Mouse (Mus musculus): Measurements from ENCODE around the gene Tns3.

The Tns3 gene

DNA sequence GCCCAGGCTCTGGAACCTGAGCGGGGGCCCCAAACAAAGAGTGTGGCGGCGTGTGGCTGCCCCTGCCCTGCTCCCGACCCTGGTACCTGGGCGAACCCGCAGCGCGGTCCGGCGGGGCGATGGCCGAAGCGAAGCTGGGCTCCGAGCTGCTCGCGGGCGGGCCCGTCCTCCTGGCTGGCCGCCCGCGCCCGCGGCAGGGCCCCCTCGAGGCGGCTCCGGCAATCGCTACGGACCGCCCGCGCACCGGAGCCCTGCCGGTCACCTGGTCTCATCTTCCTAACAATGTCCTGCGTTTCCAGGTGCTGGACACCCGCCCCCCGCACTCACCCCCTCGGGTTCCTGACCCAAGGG is at the start of gene Tns3:
Tns3 (minus strand) TSS at position 143 of the 351 bp plus-strand sequence.
- DNase-seq (ENCODE audit: low read depth, low spot score), result peak; percentile 48

DNA sequence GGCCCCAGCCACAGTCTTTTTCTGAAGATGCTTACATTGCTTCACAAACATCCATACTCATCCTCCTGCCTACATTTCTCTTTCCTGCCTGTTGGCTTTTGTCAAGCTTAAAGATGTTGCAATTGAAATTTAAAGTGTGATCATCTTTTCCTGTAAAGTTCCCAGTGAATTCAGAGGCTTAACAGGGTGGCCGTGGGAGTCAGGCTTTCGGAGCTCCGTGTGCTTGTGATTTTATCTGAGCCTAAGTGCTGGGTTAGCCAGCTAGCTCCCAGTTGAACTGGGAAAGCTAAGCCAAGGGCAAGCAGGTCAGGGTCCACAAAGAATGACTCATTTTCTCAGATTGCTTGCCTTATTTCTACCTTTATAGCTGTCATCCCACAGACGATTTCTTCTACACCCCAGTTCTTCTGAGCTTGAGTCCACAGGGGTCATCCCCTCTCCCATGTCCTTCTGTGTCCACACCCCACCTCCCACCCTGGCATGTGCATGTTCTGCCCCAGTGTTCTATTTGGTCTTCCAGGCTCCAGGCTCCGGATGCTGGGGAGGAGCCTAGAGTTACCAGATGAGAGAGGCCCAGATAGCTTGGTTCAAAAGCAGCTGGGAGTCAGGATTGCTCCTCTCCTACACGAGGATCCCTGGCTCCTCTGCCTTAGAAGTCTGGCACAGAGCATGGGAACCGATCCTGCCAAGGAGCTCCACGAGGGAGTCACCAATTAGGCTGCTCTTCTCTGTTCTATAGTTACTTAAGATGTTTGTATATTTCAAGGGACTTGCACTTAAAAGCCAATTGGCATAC is 42.1 kb upstream of the Tns3 start:
- DNase-seq (ENCODE audit: low read depth, low spot score), result peak; percentile 56

DNA sequence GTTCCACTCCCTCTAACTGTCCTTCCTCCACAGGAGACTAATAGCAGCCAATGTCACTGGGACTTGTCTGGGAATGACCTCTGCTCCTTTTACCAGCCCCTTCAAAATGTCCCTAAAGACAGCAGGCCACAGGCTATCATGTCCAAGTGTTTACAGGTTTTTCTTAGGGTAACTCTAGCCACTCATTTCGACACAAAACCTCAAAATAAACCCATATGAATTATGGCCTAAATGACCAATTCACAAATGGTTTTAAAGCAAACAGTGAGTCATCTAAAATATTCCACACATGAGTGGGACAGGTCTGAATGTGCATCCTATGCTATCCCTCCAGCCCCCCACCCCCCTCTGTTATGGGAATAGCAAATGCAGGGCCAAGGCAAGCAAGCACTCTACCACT is 40.8 kb upstream of the Tns3 start:
- DNase-seq (ENCODE audit: low read depth, low spot score), result peak; percentile 74

DNA sequence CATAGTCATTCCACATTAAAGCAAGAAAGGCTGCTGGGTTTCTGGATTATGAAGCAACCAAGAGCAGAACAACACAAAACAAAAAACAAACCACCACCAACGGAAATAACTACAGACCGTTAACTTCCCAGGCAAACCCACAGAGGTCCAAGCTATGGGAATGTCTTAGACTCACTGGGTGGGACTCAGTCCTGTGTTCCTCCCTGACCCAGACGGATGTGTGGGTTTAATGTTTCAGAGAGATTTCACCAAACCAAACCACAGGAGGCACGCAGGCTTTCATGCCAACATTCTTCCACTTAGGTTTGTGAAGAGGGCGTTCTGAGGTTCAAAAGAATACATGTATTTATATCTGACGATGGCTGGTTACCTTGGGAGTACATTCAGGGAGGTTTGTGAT is 39.5 kb upstream of the Tns3 start:
- DNase-seq (ENCODE audit: low read depth, low spot score), result peak; percentile 94

DNA sequence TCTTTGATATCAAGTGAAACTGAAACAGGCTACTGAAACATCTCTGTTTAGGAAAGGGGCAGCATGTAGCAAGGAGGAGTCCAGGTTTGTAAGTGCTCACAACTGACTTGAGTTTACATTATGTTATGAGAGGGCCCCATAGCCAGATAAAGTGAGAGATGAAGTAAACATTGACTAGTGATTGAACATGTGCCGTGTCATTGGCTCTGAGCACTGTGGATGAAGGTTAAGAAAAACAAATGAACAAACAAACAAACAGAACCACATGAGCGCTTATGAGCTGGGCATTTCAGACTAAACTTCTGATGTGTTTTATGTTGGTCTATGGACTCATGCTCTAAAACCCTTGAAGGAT is 38.2 kb upstream of the Tns3 start:
- DNase-seq (ENCODE audit: low read depth, low spot score), result no peak

DNA sequence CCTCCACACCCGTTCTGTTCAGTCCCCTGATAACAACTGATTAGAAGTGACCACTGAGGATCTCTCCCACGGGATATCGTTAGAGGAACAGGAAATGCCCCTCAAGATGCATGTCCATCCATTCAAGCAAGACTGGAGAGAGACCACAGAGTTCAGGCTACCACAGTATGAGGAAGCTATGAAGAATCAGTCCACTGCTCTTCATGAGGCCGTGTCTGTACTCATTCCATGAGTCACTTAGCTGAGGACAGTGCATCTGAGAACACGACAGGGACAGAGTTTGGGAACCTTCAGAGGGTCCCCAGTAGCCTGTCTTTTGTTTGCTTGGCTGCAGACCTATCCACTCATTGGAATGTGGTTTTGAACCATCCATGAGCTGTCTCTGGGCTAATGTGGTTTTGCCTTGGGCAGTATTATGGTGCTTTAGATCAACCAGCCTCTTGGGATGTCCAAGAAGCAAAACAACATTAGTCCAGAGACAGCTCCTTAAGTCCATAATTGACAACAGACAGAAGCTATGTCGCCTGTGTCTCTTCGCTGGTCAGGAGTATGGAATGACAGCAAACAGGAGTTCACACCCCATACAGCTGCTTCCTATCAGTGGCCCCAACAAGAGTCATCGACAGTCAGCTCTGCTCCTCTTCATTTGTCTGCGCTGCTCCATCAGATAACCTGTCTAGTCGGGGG is 37.7 kb upstream of the Tns3 start:
- DNase-seq (ENCODE audit: low read depth, low spot score), result peak; percentile 77

DNA sequence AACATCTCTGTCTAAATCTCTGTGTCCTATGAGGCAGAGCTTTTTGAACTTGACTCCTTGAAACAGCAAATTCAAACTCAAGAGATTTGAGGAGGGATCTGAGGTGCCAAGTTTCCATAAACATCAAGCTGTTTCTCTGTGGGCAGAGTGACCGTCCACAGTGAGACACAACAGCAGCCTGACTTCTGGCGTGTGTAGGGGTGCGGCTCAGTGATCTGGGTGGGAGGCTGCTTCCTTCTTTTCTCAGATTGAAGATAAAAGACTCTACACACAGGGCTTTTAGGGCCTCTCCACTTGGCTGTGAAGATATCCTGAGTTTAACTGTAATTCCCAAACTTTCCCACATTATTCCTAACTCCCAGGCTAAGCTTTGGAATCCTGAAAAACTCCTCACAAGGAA is 37.1 kb upstream of the Tns3 start:
- DNase-seq (ENCODE audit: low read depth, low spot score), result no peak

DNA sequence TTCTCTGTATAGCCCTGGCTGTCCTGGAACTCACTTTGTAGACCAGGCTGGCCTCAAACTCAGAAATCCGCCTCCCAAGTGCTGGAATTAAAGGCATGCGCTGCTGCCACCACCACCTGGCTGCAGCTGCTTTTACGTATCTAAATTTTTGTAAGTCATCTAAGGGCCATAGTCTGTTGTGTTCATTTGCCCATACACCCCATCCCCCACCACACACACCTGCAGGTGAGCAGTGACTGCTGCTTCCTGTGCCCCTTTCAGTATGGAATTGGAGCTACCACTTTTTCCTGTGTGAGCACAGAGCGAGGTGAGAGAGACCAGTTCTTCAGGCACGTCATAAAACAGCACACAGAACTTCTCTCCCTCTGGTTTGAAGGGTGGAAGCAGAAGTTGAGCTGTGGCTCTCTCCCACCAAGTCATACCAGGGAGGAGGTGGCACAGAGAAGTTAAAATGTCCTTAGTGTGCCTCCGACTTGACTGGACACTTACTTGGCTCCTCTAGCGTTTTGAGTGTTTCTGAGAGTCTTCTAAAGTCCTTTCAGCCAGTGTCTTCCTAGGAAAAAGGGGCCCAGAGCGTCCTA is 36.4 kb upstream of the Tns3 start:
- no peak for DNase-seq (ENCODE audit: low read depth, low spot score)

DNA sequence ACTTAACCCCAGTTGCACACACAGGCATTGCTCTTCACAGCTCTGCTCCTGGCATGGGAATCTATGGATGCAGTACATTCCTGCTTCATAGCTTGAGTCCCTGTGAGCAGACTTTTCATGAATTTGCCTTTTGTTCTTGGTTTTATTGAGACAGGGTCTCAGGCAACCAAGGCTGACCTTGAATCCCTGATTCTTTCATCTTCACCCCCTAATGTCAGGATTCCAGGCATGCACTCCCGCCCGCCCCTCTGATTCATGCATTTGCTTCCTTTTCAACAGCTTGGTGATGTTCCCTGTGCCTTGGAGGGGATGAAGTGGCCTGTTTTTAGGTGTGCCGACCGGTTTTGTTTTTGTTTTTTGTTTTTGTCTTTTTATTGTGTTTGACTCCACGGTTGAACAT is 35.4 kb upstream of the Tns3 start:
- no peak for DNase-seq (ENCODE audit: low read depth, low spot score)

DNA sequence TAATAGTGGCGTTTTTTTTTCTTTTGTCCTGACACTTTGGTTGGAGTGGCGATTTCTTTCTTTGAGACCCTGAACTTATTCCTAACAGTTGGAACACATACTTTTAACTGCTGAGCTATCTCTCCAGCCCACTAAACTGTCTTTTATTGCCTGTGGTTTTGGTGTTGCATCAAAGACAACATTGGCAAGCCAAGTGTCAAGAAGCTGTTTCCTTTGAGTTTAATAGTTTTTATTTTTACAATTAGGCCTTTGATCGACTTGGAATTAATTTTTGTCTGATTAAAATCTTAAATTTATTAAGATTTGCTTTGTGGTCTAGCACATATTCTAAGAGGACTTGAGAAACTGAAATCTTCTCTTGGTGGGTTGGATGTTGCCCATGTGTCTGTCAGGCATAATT is 33.3 kb upstream of the Tns3 start:
- DNase-seq (ENCODE audit: low read depth, low spot score), result no peak

DNA sequence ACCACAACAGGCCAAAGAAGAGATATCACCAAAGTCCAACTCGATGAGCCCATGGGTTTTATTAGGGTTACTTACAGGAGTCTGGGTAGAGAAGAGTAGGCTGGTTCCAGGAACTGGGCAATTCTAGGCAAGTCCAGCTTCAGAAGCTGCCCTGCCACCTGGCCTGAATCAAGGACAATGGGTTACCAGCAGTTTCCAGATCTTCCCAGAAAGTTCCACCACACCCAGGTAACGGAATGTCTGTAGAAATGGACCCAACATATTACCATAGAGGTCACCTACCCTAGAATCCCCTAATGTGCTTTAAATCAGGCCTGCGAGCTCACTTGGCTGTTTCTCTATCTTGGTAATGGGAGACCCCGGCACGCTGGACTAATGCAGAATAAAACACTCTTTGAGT is 29.8 kb upstream of the Tns3 start:
- no peak for DNase-seq (ENCODE audit: low read depth, low spot score)

DNA sequence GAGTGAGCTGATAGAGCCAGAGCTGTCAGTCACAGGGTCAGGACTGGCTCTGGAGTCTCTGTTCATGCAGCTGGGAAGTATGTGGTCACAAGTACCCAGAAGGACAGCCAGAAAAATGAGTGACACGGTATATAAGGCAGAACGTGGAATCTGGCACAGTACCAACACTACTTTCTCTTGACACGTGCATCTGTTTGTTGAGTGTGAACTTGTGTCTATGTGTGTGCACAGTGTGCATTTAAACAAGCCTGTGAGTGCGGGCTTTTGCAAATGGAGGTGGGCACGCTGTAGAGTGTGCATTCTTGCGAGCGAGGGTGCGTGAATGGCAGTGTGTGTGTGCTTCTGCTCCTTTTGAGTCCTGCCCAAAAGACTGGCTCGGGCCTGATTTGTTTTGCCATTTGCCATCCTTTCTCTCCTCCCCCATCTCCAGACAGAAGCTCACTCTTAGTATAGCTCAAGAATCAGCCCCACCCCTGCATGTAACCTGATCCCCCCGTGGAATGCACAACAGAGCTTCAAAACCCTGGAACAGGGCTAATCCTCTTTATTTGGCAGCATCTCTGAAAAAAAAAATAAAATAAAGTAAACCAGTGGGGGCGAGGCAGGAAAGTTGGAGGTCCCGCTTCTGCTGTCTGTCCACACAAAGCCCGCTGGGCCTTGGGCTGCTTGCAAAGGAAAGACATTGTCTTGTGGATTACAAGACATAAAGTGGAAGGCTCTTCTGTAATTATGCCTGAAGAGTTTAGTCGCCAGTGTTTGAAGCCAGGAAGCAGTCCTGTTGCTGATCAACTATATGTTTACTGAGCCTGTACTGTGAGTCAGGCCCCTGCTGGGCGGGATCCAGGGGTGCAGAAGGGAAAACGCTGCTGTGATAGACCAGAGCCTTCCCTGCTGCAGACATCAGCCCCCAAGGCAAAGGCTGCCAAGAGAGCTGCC is 28.5 kb upstream of the Tns3 start:
- DNase-seq (ENCODE audit: low read depth, low spot score), result peak; percentile 95

DNA sequence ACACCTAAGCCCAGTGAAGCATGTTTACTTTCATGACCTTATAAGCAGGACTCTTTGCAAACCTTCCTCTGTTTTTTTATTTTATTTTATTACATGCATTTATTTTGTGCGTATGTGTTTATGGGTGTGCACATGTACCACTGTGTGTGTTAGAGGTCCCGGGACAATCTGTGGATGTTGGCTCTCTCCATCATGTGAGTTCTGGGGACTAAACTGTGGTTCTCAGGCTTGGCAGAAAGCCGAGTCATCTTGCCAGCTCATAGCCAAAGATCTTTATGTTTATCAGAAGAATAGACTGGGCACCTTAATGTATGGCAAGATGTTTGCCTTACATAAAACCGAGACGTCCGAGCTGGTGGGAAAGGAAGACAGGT is 27.8 kb upstream of the Tns3 start:
- DNase-seq (ENCODE audit: low read depth, low spot score), result peak; percentile 45

DNA sequence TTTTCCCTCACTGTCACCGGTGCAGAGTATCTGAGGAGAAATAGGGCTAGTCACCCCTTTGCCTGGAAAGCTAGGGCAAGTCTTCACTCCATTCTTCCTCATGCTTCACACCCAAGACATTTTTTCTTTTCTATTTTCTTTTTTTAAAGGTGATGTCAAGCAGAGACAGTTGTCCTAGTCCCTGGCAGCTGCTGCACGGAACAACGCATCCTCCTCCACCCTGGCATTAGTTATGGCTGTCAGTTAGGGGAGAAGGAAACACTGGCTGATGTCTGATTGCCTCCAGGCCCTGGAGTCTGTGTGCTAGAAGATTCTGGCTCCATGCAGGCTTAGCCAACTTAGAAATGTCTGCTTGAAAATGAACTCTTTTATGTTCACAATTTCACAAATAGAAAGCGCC is 27.3 kb upstream of the Tns3 start:
- DNase-seq (ENCODE audit: low read depth, low spot score), result no peak

DNA sequence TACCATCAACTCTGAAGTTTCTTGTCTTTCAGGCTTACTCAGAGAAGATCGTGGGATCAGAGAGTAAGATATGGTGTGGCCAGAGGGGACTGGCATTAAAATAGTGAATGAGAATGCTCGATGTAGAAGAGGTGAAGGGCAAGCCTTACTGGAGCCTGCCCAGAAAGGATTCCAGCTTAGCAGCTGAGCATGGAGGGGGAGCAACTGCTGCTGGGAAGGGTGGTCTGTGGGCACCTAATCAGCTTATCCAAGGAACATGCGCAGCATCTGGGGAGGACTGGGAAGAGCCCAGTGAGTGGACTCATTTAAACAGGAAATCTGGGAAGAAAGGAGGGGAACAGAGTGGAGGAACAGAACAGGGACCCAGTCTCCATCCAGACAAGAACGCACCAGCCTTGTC is 26.3 kb upstream of the Tns3 start:
- no peak for DNase-seq (ENCODE audit: low read depth, low spot score)

DNA sequence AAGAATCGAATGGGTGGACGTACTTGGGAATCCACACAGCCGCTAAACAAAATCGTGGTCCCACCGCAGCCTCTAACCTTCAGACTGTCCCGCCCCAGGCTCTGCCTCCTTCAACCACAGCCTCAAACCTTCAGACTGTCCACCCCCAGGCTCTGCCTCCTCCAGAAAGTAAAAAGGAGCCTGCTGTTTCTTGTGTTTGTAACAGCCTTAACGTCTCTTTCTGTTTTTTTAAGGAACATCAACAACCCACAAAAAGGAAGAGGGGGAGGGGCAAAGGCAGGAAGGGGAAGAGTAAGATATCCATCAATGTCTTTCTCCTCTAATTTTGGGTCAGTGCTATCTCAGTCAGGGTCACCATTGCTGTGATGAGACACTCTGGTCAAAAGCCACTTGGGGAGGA is 25.2 kb upstream of the Tns3 start:
- no peak for DNase-seq (ENCODE audit: low read depth, low spot score)

DNA sequence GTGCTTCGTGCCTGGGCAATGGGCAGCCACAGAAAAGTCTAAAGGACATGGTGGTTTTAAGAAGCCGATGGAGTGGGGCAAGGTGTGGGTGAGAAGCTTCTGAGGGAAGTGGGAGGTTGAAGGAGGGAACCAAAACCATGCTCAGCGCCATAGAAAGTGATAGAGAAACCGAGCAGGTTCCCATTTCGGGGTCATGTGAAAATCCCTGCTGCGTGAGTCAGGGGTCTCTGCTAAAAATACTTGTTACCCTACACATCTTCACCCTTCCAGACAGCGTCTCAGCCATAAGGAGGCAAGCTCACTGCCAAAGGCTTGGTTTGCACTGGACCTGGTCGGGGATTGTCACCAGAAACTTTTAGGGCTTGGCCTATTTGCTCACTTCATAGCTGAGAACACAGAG is 24.6 kb upstream of the Tns3 start:
- DNase-seq (ENCODE audit: low read depth, low spot score), result no peak

DNA sequence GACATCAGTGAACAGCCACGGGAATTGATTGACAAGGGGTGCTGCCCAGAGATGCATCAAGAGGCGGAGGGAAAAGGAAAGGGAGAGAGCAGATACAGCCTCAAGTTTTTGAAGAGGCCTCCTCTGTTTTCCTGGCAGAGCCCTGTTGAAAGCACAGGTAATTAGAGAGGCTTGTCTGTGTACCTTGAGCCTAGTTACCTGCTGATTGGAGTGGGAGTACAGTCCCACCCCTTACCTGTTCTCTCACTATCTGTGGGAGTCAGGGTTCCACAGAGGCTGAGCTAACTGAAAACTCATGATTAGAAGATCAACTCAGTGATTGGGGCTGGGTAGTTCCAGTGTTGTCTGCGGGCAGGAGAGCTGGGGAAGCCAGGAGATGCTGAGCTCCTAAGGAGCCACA is 22.2 kb upstream of the Tns3 start:
- DNase-seq (ENCODE audit: low read depth, low spot score), result no peak

DNA sequence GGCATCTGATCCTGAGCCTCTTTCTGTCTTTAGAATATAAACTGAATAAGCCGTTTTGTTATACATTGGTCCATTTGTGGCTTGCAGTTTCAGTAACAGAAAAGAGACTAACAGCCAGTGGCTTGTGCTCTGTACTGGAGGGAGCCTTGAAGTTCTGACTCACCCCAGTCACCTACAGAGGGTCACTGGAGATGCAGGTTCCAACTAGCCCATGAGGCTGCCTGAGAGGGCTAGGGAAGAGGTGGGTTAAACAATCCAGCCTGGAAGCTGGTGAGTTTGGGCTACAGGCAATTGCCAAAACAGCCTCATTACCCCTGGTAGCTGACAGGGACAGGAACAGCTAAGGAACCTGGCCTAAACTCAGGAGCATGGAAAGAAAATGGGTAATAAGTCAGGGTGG is 21.7 kb upstream of the Tns3 start:
- DNase-seq (ENCODE audit: low read depth, low spot score), result peak; percentile 25

DNA sequence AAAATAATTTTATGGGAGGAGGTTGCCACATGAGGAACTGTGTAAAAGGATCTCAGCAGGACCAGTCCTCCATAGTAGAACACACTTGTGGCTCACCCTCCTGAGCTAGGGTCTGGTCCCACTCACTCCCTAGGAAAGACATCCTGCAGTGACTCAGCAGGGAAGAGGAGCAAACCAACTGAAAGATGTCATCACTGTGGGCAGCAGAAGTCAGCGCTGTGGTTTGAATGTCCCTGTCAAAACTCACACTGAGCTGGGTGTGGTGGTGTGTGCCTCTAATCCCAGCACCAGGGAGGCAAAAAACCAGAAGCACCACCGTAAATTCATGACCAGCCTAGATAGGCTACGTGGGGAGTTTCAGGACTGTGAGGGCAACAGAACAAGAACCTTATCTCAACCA is 20.9 kb upstream of the Tns3 start:
- DNase-seq (ENCODE audit: low read depth, low spot score), result peak; percentile 57

DNA sequence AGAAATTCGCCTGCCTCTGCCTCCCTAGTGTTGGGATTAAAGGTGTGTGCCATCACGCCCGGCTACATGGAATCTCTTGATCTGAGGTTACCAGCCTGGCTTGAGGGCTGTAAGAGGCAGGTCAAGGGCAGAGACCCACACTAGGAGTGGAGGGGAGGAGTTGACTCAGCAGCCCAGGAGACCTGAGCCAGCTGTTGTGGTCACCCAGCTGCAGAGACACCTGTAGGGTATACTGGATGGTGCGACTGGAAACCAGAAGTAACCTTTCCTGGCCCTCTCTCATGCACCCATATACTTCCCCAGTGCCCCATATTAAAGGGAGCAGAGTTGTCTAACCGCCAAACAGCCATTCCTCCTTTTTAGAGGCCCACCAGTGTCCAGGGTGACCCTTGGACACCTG is 19.9 kb upstream of the Tns3 start:
- no peak for DNase-seq (ENCODE audit: low read depth, low spot score)

DNA sequence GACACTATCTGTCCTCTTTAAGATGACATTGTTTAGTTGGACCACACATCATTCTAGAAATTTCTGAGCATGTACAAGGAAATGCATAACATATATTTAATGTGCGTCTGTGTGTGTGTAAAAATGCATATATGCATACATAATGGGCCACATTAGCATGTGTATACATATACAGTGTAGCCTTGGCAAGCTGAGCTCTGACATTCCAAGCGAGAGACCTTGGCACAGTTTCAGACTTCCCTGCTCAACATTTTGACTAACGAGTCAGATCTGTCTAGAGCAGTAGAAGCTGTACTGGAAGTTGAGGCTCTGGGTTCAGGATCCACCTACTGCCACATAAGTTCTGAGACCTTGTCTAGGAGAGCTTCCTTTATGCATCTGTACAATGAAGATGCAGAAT is 17.0 kb upstream of the Tns3 start:
- no peak for DNase-seq (ENCODE audit: low read depth, low spot score)
